Mouse (Mus musculus): ENCODE measurements around the gene Spen.

DNA sequence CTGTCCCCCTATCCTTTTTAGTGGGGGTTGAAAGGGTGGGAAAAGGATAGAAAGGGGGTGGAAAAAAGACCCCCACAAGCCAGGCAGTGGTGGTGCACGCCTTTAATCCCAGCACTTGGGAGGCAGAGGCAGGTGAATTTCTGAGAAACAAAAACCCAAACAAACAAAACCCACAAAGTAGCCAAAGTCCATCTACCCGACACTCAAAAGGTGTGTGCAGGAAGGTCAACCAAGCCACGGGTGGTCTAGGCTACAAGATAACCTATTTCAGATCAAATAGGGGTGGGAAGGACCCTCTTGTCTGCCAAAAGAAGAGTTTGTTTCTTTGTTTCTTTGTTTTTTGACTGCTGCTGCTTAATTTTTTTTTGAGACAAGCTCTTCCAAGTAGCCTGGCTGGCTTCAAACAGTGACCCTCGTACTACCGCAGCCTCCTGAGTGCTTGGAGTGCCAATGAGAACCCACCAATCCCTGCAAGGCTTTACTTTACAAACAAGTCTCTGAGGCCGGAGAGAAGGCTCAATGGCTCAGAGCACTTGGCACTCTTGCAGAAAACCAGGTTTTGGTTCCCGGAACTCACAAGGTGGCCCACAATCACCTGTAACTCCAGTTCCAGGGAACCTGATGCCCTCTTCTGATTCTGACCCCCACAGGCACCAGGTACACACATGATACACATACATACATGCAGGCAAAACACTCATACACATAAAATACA lies 11.3 kb downstream of the Spen start:
- no peak for TF ChIP-seq CTCF (IDR thresholded peaks at IDR 0.05)
- no peak for TF ChIP-seq EP300 (IDR thresholded peaks at IDR 0.05; ENCODE audit: insufficient read depth, low read depth, low read length)

Measured in heart, adult 2 months (tissue).